Mouse (Mus musculus) kidney, postnatal 4 days (tissue): ENCODE data around the gene Atxn2l.

ENCODE experiments used
- DNase-seq, 2 experiments: peaks; one replicate each; pipeline ENCODE4 v3.0.0; 2021; ENCODE audit warnings: mixed read lengths in 2 of 2

Gene Atxn2l

DNA sequence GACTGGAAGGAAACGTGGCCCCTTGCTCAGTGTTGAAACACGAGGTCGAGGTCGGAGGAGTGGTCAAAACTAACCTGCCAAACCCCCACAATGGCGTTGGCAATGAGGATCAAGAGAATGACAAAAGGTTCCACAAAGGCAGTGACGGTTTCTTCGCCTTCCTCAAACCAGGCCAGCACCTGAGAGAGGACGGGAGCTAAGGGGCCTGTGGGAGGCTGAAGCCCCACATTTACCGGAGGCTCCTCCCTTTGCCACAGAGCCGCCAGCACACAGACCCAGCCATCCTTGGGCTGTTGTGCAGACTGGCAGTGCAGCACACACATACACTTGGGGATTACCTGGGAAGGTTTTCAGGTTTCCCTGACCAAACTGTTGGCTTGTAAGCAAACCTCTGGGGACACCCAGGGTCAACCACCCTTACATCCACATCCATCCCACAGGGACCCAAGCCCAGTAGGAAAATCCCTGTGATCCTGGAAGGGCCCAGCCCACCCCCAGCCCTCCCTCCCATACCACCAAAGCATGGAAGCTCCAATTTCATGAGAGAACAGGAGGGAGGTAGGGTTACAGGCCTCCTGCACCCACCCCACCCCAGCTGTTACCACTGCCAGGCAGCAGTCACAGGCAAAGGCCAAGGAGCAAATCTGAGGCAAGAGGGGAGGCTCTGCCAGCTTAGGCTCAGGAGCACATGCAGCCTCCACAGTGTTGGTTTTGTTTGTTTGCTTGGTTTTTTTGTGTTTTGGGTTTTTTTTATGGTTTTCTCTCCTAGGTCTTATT is 42.4 kb downstream of the Atxn2l start:
- no peak for DNase-seq

GRCm38 (mm10) chr7:126458844-126459618 is 44.2 kb downstream of the Atxn2l start:
- DNase-seq, result no peak

GRCm38 (mm10) chr7:126458225-126458624 is 45.0 kb downstream of the Atxn2l start:
- no peak for DNase-seq

GRCm38 (mm10) chr7:126456382-126457266 is 46.6 kb downstream of the Atxn2l start:
- DNase-seq, result no peak

DNA sequence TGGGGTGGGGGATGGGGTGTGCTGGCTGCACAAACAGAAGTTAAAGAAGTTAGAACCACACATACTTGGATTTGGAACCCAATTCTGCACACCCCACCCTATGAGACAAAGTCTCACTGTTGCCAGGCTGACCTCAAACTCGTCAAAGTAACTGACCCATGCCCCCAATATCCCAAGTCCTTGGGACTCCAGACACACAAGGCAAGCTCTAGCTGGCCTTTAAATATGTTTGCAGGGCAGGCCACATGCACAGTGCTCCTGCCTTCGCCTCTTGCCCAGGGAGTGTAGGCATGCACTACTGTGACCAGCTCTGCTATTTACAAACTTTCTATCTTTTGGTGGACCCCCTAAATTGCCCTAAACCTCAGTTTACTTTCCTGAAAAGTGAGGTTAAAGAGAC is 48.0 kb downstream of the Atxn2l start:
- DNase-seq, result no peak

- DNase-seq, result no peak
Observed at GRCm38 (mm10) chr7:126453861-126454260, 49.4 kb downstream of the Atxn2l start.

DNA sequence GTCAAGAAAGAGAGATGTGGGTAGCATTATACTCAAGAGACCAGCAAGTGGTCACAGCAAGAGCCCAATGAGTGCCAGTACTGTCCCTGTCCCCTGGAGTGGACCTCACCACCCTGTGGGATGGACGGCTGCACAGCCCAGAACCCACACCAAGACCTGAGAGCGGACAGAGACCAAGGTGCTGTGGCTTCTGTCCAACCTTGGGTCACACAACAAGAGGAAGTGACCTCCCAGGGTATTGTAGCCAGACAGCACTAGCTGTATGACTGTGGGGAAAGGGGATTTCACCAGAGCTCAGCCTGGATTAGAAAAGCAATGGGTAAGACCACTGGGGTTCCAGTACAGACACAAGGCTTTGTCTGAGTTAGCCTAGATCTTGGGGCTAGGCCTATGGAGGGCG is 51.0 kb downstream of the Atxn2l start:
- DNase-seq, result no peak

- no peak for DNase-seq
Observed at GRCm38 (mm10) chr7:126450641-126451040, 52.6 kb downstream of the Atxn2l start.

GRCm38 (mm10) chr7:126449991-126450390 is 53.2 kb downstream of the Atxn2l start:
- DNase-seq, result no peak

- no peak for DNase-seq
Observed at GRCm38 (mm10) chr7:126448481-126448880, 54.8 kb downstream of the Atxn2l start.

- no peak for DNase-seq
Observed at GRCm38 (mm10) chr7:126446217-126446616, 57.0 kb downstream of the Atxn2l start.

- DNase-seq, result no peak
Observed at GRCm38 (mm10) chr7:126445104-126445815, 58.0 kb downstream of the Atxn2l start.

DNA sequence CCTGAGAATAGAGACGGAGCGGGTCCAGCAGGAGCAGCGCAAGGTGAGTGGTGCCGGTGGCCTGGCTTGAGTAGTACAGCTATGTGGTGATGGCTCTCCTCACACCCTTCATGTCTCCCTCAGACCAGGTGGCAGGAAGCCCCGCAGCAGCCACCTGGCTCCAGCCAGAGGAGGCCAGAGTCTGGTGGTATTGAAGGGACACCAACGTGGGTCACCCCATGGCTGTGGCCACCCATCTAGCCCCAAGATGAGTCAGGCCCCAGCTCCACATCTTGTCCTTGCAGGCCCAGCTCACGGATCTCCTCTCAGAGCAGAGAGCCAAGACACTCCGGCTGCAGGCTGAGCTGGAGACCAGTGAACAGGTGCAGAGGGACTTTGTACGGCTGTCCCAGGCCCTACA is 58.7 kb downstream of the Atxn2l start:
- no peak for DNase-seq

DNA sequence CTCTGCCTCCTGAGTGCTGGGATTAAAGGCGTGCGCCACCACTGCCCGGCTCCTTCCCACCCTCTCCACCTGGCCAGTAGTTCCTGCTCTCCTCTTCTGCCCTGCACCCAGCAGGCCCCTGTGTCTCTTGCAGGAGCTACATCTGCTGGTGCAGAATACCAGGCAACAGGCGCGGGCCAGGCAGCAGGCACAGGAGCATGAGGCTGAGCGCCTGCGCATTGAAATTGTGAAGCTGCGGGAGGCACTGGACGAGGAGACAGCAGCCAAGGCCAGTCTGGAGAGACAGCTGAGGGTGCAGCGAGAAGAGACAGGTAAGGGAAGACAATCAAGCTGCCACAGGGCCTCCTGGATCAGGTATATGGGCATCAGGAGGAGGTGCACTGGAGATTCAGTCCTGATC is 59.2 kb downstream of the Atxn2l start:
- no peak for DNase-seq
